Mouse (Mus musculus) hindbrain, embryonic 11.5 days (tissue): ENCODE measurements around the gene Pgam1. TPM values are rescaled to one million over a fixed set of nuclear protein-coding genes. Genes with fewer than 3 reads are reported as not detected.

Experiments used
- ATAC-seq: fragments of 200-750 bp; cut with Nextera tagmentation; 2 replicates; pipeline ENCODE4 v1.8.0; 2017; ENCODE audit warnings: mild to moderate bottlenecking, moderate TSS enrichment, moderate library complexity; ENCODE audit not compliant: low FRiP score
- DNase-seq: peaks from one replicate; pipeline ENCODE4 v3.0.0-alpha.2; 2015; ENCODE audit warnings: low spot score
- H3K27ac ChIP-seq: fragments of 300-500 bp; sonication (generic); 2 replicates; pipeline ENCODE4 v1.5.1; 2014; ENCODE audit warnings: mild to moderate bottlenecking, low read depth, low read length
- H3K27me3 ChIP-seq: fragments of 300-500 bp; sonication (generic); 2 replicates; pipeline ENCODE4 v1.6.1; 2014; ENCODE audit warnings: mild to moderate bottlenecking, low read length, moderate library complexity, mixed read lengths; ENCODE audit not compliant: control insufficient read depth, insufficient read depth
- H3K36me3 ChIP-seq: fragments of 300-500 bp; sonication (generic); 2 replicates; pipeline ENCODE4 v1.6.1; 2014; ENCODE audit warnings: mild to moderate bottlenecking, low read length, moderate library complexity, mixed read lengths; ENCODE audit not compliant: control insufficient read depth, insufficient read depth
- H3K4me1 ChIP-seq: fragments of 300-500 bp; sonication (generic); replicated peaks from 2 replicates; pipeline ENCODE4 v1.6.1; 2014; ENCODE audit warnings: low read length, mixed read lengths; ENCODE audit not compliant: control insufficient read depth, insufficient read depth
- H3K4me2 ChIP-seq: fragments of 300-500 bp; sonication (generic); replicated peaks from 2 replicates; pipeline ENCODE4 v1.6.1; 2014; ENCODE audit warnings: mild to moderate bottlenecking, low read depth, low read length
- H3K4me3 ChIP-seq: fragments of 300-500 bp; sonication (generic); 2 replicates; pipeline ENCODE4 v1.5.1; 2014; ENCODE audit warnings: low read depth, low read length
- H3K9ac ChIP-seq: fragments of 300-500 bp; sonication (generic); 2 replicates; pipeline ENCODE4 v1.6.1; 2014; ENCODE audit warnings: low read depth, low read length
- H3K9me3 ChIP-seq: fragments of 300-500 bp; sonication (generic); 2 replicates; pipeline ENCODE4 v1.6.1; 2016; ENCODE audit warnings: low read length; ENCODE audit not compliant: control insufficient read depth
- WGBS: fragments of 180-500 bp; shearing (Covaris S2); extraction: QIAGEN DNeasy Blood & Tissue Kit; methylation state at CpG from one replicate; pipeline ENCODE4 v1.1.7; 2014; 5-methylcytosine and 5-hydroxymethylcytosine counted together
- polyA plus RNA-seq: library from polyadenylated mRNA; unstranded; fragments of >200 nt; fragmentation: Nextera tagmentation; extraction: Ambion mirVana; gene quantifications from 2 replicates; pipeline ENCODE4 v1.2.1, GENCODE M21; 2014

Pgam1 gene
- polyA plus RNA-seq, 1 experiment from 2014 or later, result 767 TPM

DNA sequence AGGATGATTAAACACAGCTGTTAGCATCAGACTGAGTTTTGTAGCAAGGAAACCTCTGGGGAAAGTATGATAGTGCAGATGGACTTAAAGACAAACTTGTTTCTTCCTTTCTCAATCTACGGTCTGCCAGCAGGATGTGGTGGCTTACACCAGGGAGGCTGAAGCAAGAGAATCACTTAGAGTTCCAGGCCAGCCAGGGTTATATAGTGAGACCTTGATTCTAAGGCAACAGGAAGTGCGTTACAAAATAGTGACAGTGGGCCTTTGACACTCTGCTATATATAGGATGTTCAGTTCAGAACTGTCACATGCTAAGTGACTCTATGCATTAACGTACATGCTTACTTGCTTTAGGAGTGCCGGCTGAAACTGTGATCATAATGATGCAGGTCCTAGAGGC is 5.1 kb downstream of the Pgam1 start:
- DNase-seq (no peak), ATAC-seq (no peak)
- peaks cover 11% of the 10 kb centered on the region for H3K4me1 ChIP-seq
- no peak overlapping the region for H3K9ac ChIP-seq
- 95% methylated on average over 4 of the region's 4 CpGs for WGBS
- peaks cover 7% of the 10 kb centered on the region; the same call in 1 of the 2 replicates for H3K36me3 ChIP-seq
- no peak overlapping the region for H3K4me2 ChIP-seq
- no peak overlapping the region for H3K4me3 ChIP-seq
- H3K27me3 ChIP-seq, result no peaks in the 10 kb centered on the region
- H3K27ac ChIP-seq, result no peak overlapping the region
- H3K9me3 ChIP-seq, result no peaks in the 10 kb centered on the region

DNA sequence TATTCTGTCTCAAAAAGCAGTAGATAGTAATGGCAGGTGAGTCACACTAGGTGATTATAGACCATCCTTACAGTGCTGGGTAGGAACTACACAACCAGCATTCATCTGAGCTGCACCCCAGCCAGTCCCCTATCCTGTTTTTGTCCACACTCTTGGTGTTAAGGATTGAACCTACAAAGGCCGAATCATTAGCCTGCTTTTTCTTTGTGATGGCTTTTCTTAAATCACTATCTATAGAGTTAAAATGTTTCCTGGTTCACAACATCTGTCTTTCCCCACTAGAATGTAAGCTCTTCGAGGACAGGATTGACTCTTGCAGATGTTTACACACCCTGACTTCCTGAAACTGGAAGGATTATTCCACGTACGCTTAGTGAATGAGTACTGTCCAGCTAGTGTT is 7.7 kb downstream of the Pgam1 start:
- Histone ChIP-seq H3K4me3 (no peak overlapping the region), H3K9me3 (no peaks in the 10 kb centered on the region), H3K36me3 (peaks cover 7% of the 10 kb centered on the region; the same call in 1 of the 2 replicates), H3K27ac (no peak overlapping the region), H3K27me3 (no peaks in the 10 kb centered on the region), H3K4me2 (no peak overlapping the region), H3K4me1 (no peaks in the 10 kb centered on the region), H3K9ac (no peak overlapping the region)
- no peak for ATAC-seq
- 86% methylated on average over 4 of the region's 4 CpGs for WGBS
- DNase-seq, result no peak

DNA sequence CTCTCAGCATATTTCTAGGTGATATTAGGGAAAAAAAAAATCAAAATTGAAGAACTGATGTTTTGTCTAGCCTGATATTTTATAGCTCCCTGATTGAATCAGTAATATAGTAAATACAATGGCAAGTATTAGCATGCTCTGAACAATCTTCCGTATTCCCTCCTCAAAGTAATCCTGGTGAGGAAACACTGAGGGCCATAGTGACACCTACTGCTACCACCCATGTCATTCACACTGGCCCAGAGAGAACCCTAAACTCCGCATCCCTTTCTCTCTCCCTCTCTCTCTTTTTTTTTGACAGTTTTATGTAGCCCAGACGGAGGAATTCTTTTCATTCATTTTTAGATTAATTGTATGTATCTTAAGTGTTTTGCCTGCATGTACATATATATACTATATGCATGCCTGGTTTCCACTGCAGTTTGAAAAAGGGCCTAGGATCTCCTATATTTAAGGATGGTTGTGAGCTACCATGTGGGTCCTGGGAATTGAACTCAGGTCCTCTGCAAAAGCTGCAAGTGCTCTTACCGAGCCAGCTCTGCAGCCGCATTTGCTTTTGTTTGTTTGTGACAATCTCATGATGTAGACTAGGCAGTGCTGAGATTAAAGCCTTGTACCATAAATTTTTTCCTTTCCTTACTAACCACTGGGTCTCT is 8.8 kb downstream of the Pgam1 start:
- Histone ChIP-seq H3K4me2 (no peak overlapping the region), H3K4me1 (no peaks in the 10 kb centered on the region), H3K9ac (no peak overlapping the region), H3K9me3 (no peaks in the 10 kb centered on the region), H3K27me3 (no peaks in the 10 kb centered on the region), H3K36me3 (peaks cover 7% of the 10 kb centered on the region; the same call in 1 of the 2 replicates), H3K27ac (no peak overlapping the region), H3K4me3 (no peak overlapping the region)
- ATAC-seq (no peak), DNase-seq (no peak)
- 83% methylated on average over 5 of the region's 5 CpGs for WGBS

DNA sequence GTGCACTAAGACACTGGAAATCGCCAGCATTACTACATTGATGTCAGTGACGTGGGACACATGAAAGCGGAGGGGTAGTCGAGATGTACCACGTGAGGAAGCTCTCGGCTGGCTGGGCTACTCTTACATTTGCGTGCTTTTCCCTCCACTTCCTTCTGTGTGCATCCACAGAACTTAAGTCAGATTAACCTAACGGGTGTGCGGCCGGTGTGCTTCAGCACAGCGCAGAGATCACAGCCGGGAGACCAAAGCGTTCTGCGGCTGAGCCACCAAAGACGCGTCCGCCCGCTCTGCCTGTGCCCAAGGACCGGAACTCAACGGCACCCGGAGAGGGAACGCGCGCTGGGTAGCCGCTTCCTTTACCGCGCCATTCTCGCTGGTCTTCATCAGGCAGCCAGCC is 21.0 kb downstream of the Pgam1 start:
- Histone ChIP-seq H3K4me2 (peak overlapping the region; percentile 74), H3K4me3 (peak overlapping the region; percentile 83), H3K27me3 (no peaks in the 10 kb centered on the region), H3K4me1 (peaks cover 8% of the 10 kb centered on the region), H3K27ac (no peak overlapping the region), H3K9me3 (no peaks in the 10 kb centered on the region), H3K36me3 (no peaks in the 10 kb centered on the region), H3K9ac (peak overlapping the region; percentile 76)
- peak; percentile 55 for ATAC-seq
- DNase-seq, result no peak
- WGBS, result under 1% methylated on average over 28 of the region's 28 CpGs

DNA sequence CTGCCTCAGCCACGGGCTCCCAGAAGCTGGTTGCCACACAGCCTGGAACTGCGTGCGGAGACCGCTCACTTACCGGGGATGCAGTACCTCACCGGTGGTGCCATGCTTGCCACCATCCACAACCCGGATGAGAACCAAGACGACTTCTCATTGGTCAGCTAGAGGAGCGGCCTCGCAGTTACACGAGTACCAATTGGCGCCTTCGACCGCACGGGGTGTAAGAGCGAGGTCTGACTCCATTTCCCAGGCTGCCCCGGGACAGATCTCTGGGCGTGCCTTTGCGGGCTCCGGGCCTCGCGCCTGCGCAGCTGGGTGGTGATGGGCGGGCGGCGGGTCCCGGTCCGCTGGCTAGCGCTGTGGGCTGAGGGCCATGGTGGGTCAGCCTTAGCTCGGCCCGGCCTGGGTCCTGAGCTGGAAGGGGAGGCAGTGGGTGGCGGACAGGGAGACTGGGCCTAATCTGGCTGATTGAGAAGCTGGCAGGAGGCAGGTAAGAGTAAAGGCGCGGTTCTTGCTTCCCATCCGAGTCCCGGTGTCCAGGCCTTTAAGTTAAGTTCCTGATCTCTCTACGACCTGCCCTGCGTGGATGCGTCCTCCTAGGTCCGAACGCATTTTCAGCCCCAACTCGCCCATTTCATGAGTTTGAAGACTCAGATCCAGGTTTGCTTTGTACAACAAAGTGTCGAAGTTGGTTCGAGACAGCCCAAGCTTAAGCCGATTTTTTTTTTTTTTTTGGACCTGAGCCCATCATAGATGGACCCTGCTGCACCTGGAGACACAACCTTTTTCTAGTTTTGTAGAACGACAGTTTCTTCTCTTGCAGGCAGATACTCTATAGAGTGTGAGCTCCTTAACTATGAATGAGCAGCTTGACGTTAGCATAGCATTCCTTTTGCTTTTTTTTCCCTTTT is 21.7 kb downstream of the Pgam1 start, which contains the start of the genes Exosc1 and Zdhhc16:
TSS of gene Exosc1 (minus strand) at position 245 of the 908 bp plus-strand sequence.
TSS of gene Zdhhc16 (plus strand) at position 302 of the 908 bp plus-strand sequence.
- peak within 1 kb of the TSS; percentile 76 for H3K9ac ChIP-seq
- peak within 1 kb of the TSS; percentile 83 for H3K4me3 ChIP-seq
- peak; percentile 98 for DNase-seq
- no peaks in the 10 kb centered on the region for H3K36me3 ChIP-seq
- WGBS, result under 1% methylated on average over 47 of the region's 47 CpGs
- peak within 1 kb of the TSS; percentile 74 for H3K4me2 ChIP-seq
- no peaks in the 10 kb centered on the region for H3K9me3 ChIP-seq
- H3K27me3 ChIP-seq, result no peaks in the 10 kb centered on the region
- ATAC-seq, result peak; percentile 100
- H3K4me1 ChIP-seq, result peaks cover 8% of the 10 kb centered on the region
- H3K27ac ChIP-seq, result no peak within 1 kb of the TSS

DNA sequence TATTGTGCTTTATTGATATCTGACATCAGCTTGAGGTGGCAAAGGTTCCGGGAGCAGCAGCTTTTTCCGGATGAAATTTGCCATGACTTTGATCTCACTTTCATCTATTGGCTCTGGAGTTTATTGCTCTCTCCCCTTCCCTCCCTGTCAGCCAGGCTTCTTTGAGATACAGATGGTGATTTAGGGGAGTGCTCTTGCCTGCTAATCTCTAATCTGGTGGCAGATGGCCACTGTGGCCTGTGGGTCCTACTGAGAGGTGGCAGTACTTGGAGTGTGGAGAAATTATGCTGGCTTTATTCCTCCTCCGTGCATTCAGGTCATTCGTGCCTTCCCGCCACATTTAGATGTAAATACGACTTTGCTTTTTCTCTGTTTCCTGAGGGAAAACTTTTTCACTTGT is 22.4 kb downstream of the Pgam1 start:
- no peaks in the 10 kb centered on the region for H3K27me3 ChIP-seq
- H3K4me2 ChIP-seq, result peak overlapping the region; percentile 58
- DNase-seq (no peak), ATAC-seq (no peak)
- H3K9ac ChIP-seq, result peak overlapping the region; percentile 73
- H3K27ac ChIP-seq, result no peak overlapping the region
- peaks cover 8% of the 10 kb centered on the region for H3K4me1 ChIP-seq
- no peaks in the 10 kb centered on the region for H3K36me3 ChIP-seq
- H3K4me3 ChIP-seq, result peak overlapping the region; percentile 83
- no peaks in the 10 kb centered on the region for H3K9me3 ChIP-seq
- 44% methylated on average over 6 of the region's 6 CpGs for WGBS

GRCm38 (mm10) chr19:41935921-41936320 is 24.2 kb downstream of the Pgam1 start:
- 97% methylated on average over 1 of the region's 1 CpGs for WGBS
- Histone ChIP-seq H3K9me3 (no peaks in the 10 kb centered on the region), H3K36me3 (no peaks in the 10 kb centered on the region), H3K4me3 (no peak overlapping the region), H3K27ac (no peak overlapping the region), H3K4me2 (no peak overlapping the region), H3K4me1 (peaks cover 8% of the 10 kb centered on the region), H3K27me3 (no peaks in the 10 kb centered on the region), H3K9ac (no peak overlapping the region)
- DNase-seq, result no peak
- ATAC-seq, result no peak

- Histone ChIP-seq H3K27me3 (no peaks in the 10 kb centered on the region), H3K4me3 (no peak overlapping the region), H3K9me3 (no peaks in the 10 kb centered on the region), H3K4me2 (no peak overlapping the region), H3K27ac (no peak overlapping the region), H3K9ac (no peak overlapping the region), H3K36me3 (peaks cover 10% of the 10 kb centered on the region; the same call in 1 of the 2 replicates), H3K4me1 (peaks cover 4% of the 10 kb centered on the region)
- DNase-seq (no peak), ATAC-seq (no peak)
- WGBS, result 93% methylated on average over 5 of the region's 5 CpGs
Observed at GRCm38 (mm10) chr19:41938539-41938938, 26.8 kb downstream of the Pgam1 start.
